Mouse (Mus musculus): ENCODE data around the gene Asah2. TPM values are rescaled to one million over a fixed set of nuclear protein-coding genes. Genes with fewer than 3 reads are reported as not detected.
A peak's percentile ranks its signal among the peaks of the same experiment; 100 is the strongest.

Gene Asah2
- polyA plus RNA-seq, 1 experiment from 2014 or later: 4.4 TPM

- no peak overlapping the region for H3K4me3 ChIP-seq (ENCODE audit: low read depth, low read length)
- no peak overlapping the region for H3K9ac ChIP-seq (ENCODE audit: low read length)
- no peaks in the 10 kb centered on the region for H3K36me3 ChIP-seq (ENCODE audit: control insufficient read depth, insufficient read depth, low read length)
- DNase-seq (ENCODE audit: low spot score) (no peak), ATAC-seq (ENCODE audit: low FRiP score, low TSS enrichment) (no peak)
- no peak overlapping the region for H3K27ac ChIP-seq (replicated peaks)
- TF ChIP-seq CTCF (IDR thresholded peaks at IDR 0.05; ENCODE audit: low read depth): no peak
- TF ChIP-seq EP300 (optimal IDR thresholded peaks at IDR 0.05): no peak
- no peak overlapping the region for H3K4me2 ChIP-seq (replicated peaks; ENCODE audit: low read depth)
- H3K9me3 ChIP-seq (ENCODE audit: control insufficient read depth, low read length): no peaks in the 10 kb centered on the region
- H3K27me3 ChIP-seq (ENCODE audit: control insufficient read depth, insufficient read depth, low read length): no peaks in the 10 kb centered on the region
- 66% methylated on average over 3 of the region's 3 CpGs for WGBS
- H3K4me1 ChIP-seq (replicated peaks; ENCODE audit: control insufficient read depth, insufficient read depth): no peaks in the 10 kb centered on the region
Observed at GRCm38 (mm10) chr19:31971405-31971804, 136.6 kb downstream of the Asah2 start.

GRCm38 (mm10) chr19:31967933-31968532, 140.0 kb downstream of the Asah2 start:
- Histone ChIP-seq H3K9me3 (ENCODE audit: control insufficient read depth, low read length) (no peaks in the 10 kb centered on the region), H3K9ac (ENCODE audit: low read length) (no peak overlapping the region), H3K36me3 (ENCODE audit: control insufficient read depth, insufficient read depth, low read length) (no peaks in the 10 kb centered on the region), H3K4me3 (ENCODE audit: low read depth, low read length) (no peak overlapping the region), H3K27ac (replicated peaks) (no peak overlapping the region), H3K4me1 (replicated peaks; ENCODE audit: control insufficient read depth, insufficient read depth) (no peaks in the 10 kb centered on the region), H3K4me2 (replicated peaks; ENCODE audit: low read depth) (no peak overlapping the region), H3K27me3 (ENCODE audit: control insufficient read depth, insufficient read depth, low read length) (no peaks in the 10 kb centered on the region)
- DNase-seq (ENCODE audit: low spot score) (no peak), ATAC-seq (ENCODE audit: low FRiP score, low TSS enrichment) (no peak)
- 41% methylated on average over 5 of the region's 5 CpGs for WGBS
- TF ChIP-seq EP300 (optimal IDR thresholded peaks at IDR 0.05) (no peak), CTCF (IDR thresholded peaks at IDR 0.05; ENCODE audit: low read depth) (peak; percentile 65)

DNA sequence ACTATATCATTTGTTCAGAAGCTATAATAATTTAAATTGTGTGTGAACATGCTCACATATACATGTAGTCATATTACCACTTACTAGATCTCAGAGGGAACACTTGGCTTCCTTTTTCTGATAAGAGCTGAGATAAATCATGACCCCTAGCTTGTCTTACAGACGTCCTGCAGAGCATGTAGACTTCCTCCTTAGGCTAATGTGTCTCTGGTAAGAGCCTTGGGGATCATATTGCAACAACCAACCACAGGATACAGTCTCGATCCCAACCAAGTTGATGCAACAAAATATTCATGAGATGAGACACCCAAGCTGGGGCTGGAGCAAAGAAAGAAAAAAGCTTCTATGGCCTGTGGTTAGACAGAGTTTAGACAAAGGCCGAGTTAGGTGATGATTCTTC, 144.9 kb downstream of the Asah2 start:
- 45% methylated on average over 3 of the region's 3 CpGs for WGBS
- ATAC-seq (ENCODE audit: low FRiP score, low TSS enrichment) (no peak), DNase-seq (ENCODE audit: low spot score) (no peak)
- H3K27me3 ChIP-seq (ENCODE audit: control insufficient read depth, insufficient read depth, low read length): no peaks in the 10 kb centered on the region
- H3K4me1 ChIP-seq (replicated peaks; ENCODE audit: control insufficient read depth, insufficient read depth): no peaks in the 10 kb centered on the region
- H3K4me2 ChIP-seq (replicated peaks; ENCODE audit: low read depth): no peak overlapping the region
- H3K4me3 ChIP-seq (ENCODE audit: low read depth, low read length): no peak overlapping the region
- no peak for TF ChIP-seq CTCF (IDR thresholded peaks at IDR 0.05; ENCODE audit: low read depth)
- no peak for TF ChIP-seq EP300 (optimal IDR thresholded peaks at IDR 0.05)
- H3K9me3 ChIP-seq (ENCODE audit: control insufficient read depth, low read length): no peaks in the 10 kb centered on the region
- H3K27ac ChIP-seq (replicated peaks): no peak overlapping the region
- no peak overlapping the region for H3K9ac ChIP-seq (ENCODE audit: low read length)
- H3K36me3 ChIP-seq (ENCODE audit: control insufficient read depth, insufficient read depth, low read length): no peaks in the 10 kb centered on the region

GRCm38 (mm10) chr19:31960434-31960833, 147.6 kb downstream of the Asah2 start:
- DNase-seq (ENCODE audit: low spot score) (no peak), ATAC-seq (ENCODE audit: low FRiP score, low TSS enrichment) (no peak)
- no peaks in the 10 kb centered on the region for H3K9me3 ChIP-seq (ENCODE audit: control insufficient read depth, low read length)
- H3K36me3 ChIP-seq (ENCODE audit: control insufficient read depth, insufficient read depth, low read length): no peaks in the 10 kb centered on the region
- H3K4me2 ChIP-seq (replicated peaks; ENCODE audit: low read depth): no peak overlapping the region
- 84% methylated on average over 2 of the region's 2 CpGs for WGBS
- TF ChIP-seq CTCF (IDR thresholded peaks at IDR 0.05; ENCODE audit: low read depth) (no peak), EP300 (optimal IDR thresholded peaks at IDR 0.05) (no peak)
- no peak overlapping the region for H3K9ac ChIP-seq (ENCODE audit: low read length)
- no peaks in the 10 kb centered on the region for H3K27me3 ChIP-seq (ENCODE audit: control insufficient read depth, insufficient read depth, low read length)
- H3K4me1 ChIP-seq (replicated peaks; ENCODE audit: control insufficient read depth, insufficient read depth): no peaks in the 10 kb centered on the region
- H3K4me3 ChIP-seq (ENCODE audit: low read depth, low read length): no peak overlapping the region
- H3K27ac ChIP-seq (replicated peaks): no peak overlapping the region

DNA sequence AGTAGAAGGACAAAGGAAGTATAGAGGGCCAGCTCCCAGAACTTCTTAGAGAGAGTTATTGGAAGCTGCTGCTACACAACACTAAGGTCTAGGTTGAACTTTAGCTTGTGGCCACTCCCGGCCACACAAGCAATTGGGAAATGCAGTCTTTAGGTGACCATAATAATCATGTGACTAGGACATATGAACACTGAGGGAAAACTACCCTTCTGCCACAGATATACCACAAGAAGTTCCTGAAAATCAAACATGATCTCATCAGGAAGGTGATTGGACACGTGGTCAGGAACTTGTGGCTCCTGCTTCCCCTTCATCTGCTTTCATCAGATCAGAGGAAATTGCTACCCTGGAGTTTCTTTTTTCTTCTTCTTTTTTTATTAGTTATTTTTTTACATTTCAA, 151.7 kb downstream of the Asah2 start:
- no peaks in the 10 kb centered on the region for H3K27me3 ChIP-seq (ENCODE audit: control insufficient read depth, insufficient read depth, low read length)
- TF ChIP-seq CTCF (IDR thresholded peaks at IDR 0.05; ENCODE audit: low read depth) (no peak), EP300 (optimal IDR thresholded peaks at IDR 0.05) (no peak)
- no peak overlapping the region for H3K27ac ChIP-seq (replicated peaks)
- H3K4me3 ChIP-seq (ENCODE audit: low read depth, low read length): no peak overlapping the region
- DNase-seq (ENCODE audit: low spot score) (no peak), ATAC-seq (ENCODE audit: low FRiP score, low TSS enrichment) (no peak)
- no peaks in the 10 kb centered on the region for H3K36me3 ChIP-seq (ENCODE audit: control insufficient read depth, insufficient read depth, low read length)
- no peak overlapping the region for H3K4me2 ChIP-seq (replicated peaks; ENCODE audit: low read depth)
- 76% methylated on average over 2 of the region's 2 CpGs for WGBS
- no peaks in the 10 kb centered on the region for H3K9me3 ChIP-seq (ENCODE audit: control insufficient read depth, low read length)
- no peaks in the 10 kb centered on the region for H3K4me1 ChIP-seq (replicated peaks; ENCODE audit: control insufficient read depth, insufficient read depth)
- H3K9ac ChIP-seq (ENCODE audit: low read length): no peak overlapping the region

GRCm38 (mm10) chr19:31954696-31955095, 153.3 kb downstream of the Asah2 start:
- Histone ChIP-seq H3K27ac (replicated peaks) (no peak overlapping the region), H3K9ac (ENCODE audit: low read length) (no peak overlapping the region), H3K4me2 (replicated peaks; ENCODE audit: low read depth) (no peak overlapping the region), H3K27me3 (ENCODE audit: control insufficient read depth, insufficient read depth, low read length) (no peaks in the 10 kb centered on the region), H3K36me3 (ENCODE audit: control insufficient read depth, insufficient read depth, low read length) (no peaks in the 10 kb centered on the region), H3K9me3 (ENCODE audit: control insufficient read depth, low read length) (no peaks in the 10 kb centered on the region), H3K4me1 (replicated peaks; ENCODE audit: control insufficient read depth, insufficient read depth) (no peaks in the 10 kb centered on the region), H3K4me3 (ENCODE audit: low read depth, low read length) (no peak overlapping the region)
- 81% methylated on average over 4 of the region's 4 CpGs for WGBS
- no peak for ATAC-seq (ENCODE audit: low FRiP score, low TSS enrichment)
- TF ChIP-seq CTCF (IDR thresholded peaks at IDR 0.05; ENCODE audit: low read depth) (no peak), EP300 (optimal IDR thresholded peaks at IDR 0.05) (no peak)
- no peak for DNase-seq (ENCODE audit: low spot score)

All from stomach, postnatal 0 days (tissue).